ENCODE assay signal across 8 mouse cellular contexts in genomic region chr19:57610058-57610475, GRCm38 (mm10). TPM values are rescaled to one million over a fixed set of nuclear protein-coding genes. Genes with fewer than 3 reads are reported as not detected.
DNase-seq lines count a peak whose midpoint lies in the region; ATAC-seq and TF ChIP-seq lines count a peak whose summit lies in the region.

No protein-coding gene starts in this region.

- no peaks in the 10 kb centered on the region for H3K36me3 ChIP-seq in CH12.LX (replicated peaks in 1 of 2; ENCODE audit: control insufficient read depth in 1 of 2, insufficient read depth in 1 of 2, low read length in 1 of 2)
- no peaks in the 10 kb centered on the region for H3K36me3 ChIP-seq in hindbrain, embryonic 15.5 days
- H3K36me3 ChIP-seq in thymus, adult 2 months (ENCODE audit: control insufficient read depth, insufficient read depth, low read length): no peaks in the 10 kb centered on the region

- dilution Hi-C loops in CH12.LX (cut with MboI; ENCODE audit: extremely low pct_ligation_motif_present, extremely low pct_unique_long_range_greater_than_20kb, low sequenced_read_pairs): no loop called here

- TF ChIP-seq RAD21 in CH12.LX (IDR thresholded peaks at IDR 0.05; ENCODE audit: low read depth, low read length): no peak

- under 1% methylated on average over 21 of the region's 21 CpGs for WGBS in hindbrain, embryonic 15.5 days
- under 1% methylated on average over 21 of the region's 21 CpGs for WGBS in thymus, adult 2 months

- no peak for TF ChIP-seq CTCF in gastrocnemius, adult 2 months (IDR thresholded peaks at IDR 0.05)
- TF ChIP-seq CTCF in CH12.LX (conservative IDR thresholded peaks at IDR 0.05 in 1 of 2, IDR thresholded peaks at IDR 0.05 in 1 of 2; ENCODE audit: low read depth in 2 of 2, low read length in 2 of 2): no peak
- no peak for TF ChIP-seq CTCF in thymus, adult 2 months (IDR thresholded peaks at IDR 0.05; ENCODE audit: borderline replicate concordance, control insufficient read depth, extremely low read depth, insufficient read depth, low read length, poor library complexity)

- no peaks in the 10 kb centered on the region for H3K79me2 ChIP-seq in CH12.LX (replicated peaks; ENCODE audit: control insufficient read depth, extremely low read depth, insufficient read depth, poor library complexity, severe bottlenecking)

- H3K4me2 ChIP-seq in CH12.LX (ENCODE audit: insufficient read depth, low read depth, poor library complexity, severe bottlenecking): peak overlapping the region; percentile 78
- peak overlapping the region; percentile 94 for H3K4me2 ChIP-seq in hindbrain, embryonic 15.5 days

- H3K9ac ChIP-seq in CH12.LX (ENCODE audit: insufficient read depth, low read depth): peak overlapping the region; percentile 59
- H3K9ac ChIP-seq in hindbrain, embryonic 15.5 days: peak overlapping the region; percentile 74

- H3K27ac ChIP-seq in gastrocnemius, adult 2 months: peak overlapping the region; percentile 99
- H3K27ac ChIP-seq in CH12.LX (ENCODE audit: insufficient read depth, low read depth): no peak overlapping the region
- peak overlapping the region; percentile 99 for H3K27ac ChIP-seq in hindbrain, embryonic 15.5 days (replicated peaks)
- H3K27ac ChIP-seq in thymus, adult 2 months (ENCODE audit: control insufficient read depth, insufficient read depth, low read length): peak overlapping the region; percentile 13

- peaks cover 3% of the 10 kb centered on the region for H3K9me3 ChIP-seq in CH12.LX (replicated peaks; ENCODE audit: low read length)
- no peaks in the 10 kb centered on the region for H3K9me3 ChIP-seq in hindbrain, embryonic 15.5 days

- H3K4me1 ChIP-seq in CH12.LX (ENCODE audit: control insufficient read depth in 1 of 2, insufficient read depth in 2 of 2): peaks cover 0 to 13% of the 10 kb centered on the region in 2 experiments; a peak in 2 of 4 replicates
- peaks cover 32% of the 10 kb centered on the region for H3K4me1 ChIP-seq in hindbrain, embryonic 15.5 days (replicated peaks)
- H3K4me1 ChIP-seq in thymus, adult 2 months (replicated peaks; ENCODE audit: control insufficient read depth, insufficient read depth, low read length): peaks cover 5% of the 10 kb centered on the region

- TF ChIP-seq EP300 in CH12.LX (IDR thresholded peaks at IDR 0.05; ENCODE audit: low read length): no peak

- ATAC-seq in hindbrain, embryonic 15.5 days (ENCODE audit: low FRiP score, low read depth): peak; percentile 49
- peak; percentile 48 for ATAC-seq in megakaryocyte progenitor cell, adult 5-6 weeks (replicated peaks; ENCODE audit: poor library complexity)

- TF ChIP-seq POLR2A in CH12.LX (IDR thresholded peaks at IDR 0.05; ENCODE audit: low read depth, low read length): no peak
- TF ChIP-seq POLR2A in thymus, adult 2 months (IDR thresholded peaks at IDR 0.05; ENCODE audit: control insufficient read depth, extremely low read depth, insufficient read depth, low read length, poor library complexity): no peak

- peak; percentile 65 for DNase-seq in gastrocnemius, adult 2 months
- no peak for DNase-seq in gastrocnemius, postnatal 4 days (ENCODE audit: low spot score in 2 of 2)
- DNase-seq in CH12.LX (ENCODE audit: extremely low read depth): peak; percentile 35
- peak; percentile 77 for DNase-seq in embryo, embryonic 9.5 days (ENCODE audit: extremely low spot score)
- peak; percentile 61 for DNase-seq in thymus, adult 2 months
- no peak for DNase-seq in frontal cortex, postnatal 25 days (ENCODE audit: low spot score in 2 of 2)

- H3K27me3 ChIP-seq in CH12.LX (replicated peaks): peaks cover 8% of the 10 kb centered on the region
- no peaks in the 10 kb centered on the region for H3K27me3 ChIP-seq in hindbrain, embryonic 15.5 days
- H3K27me3 ChIP-seq in thymus, adult 2 months (ENCODE audit: control insufficient read depth, insufficient read depth, low read length): no peaks in the 10 kb centered on the region

- in situ Hi-C loops in CH12.LX (cut with MboI; ENCODE audit: low pct_ligation_motif_present, low pct_unique_long_range_greater_than_20kb, low sequenced_read_pairs): loop anchor here (25.0 kb wide), 1 partner anchor 198 kb away; no protein-coding TSS in a partner anchor

- intact Hi-C loops in gastrocnemius, adult 2 months (cut with DNase I): no loop called here

- H3K4me3 ChIP-seq in gastrocnemius, adult 2 months: peak overlapping the region; percentile 98
- peak overlapping the region; percentile 44 to 84 (median 72) for H3K4me3 ChIP-seq in CH12.LX (replicated peaks in 1 of 3; ENCODE audit: low read depth in 2 of 3, low read length in 2 of 3, poor library complexity in 1 of 3)
- peak overlapping the region; percentile 77 for H3K4me3 ChIP-seq in hindbrain, embryonic 15.5 days
- H3K4me3 ChIP-seq in thymus, adult 2 months (ENCODE audit: control insufficient read depth, insufficient read depth, low read length): peak overlapping the region; percentile 51

TF ChIP-seq in CH12.LX, 34 proteins besides CTCF, POLR2A, EP300 and RAD21:
- TF ChIP-seq NRF1 (IDR thresholded peaks at IDR 0.05; ENCODE audit: low read depth, low read length) (peak; percentile 27; the same call in 1 of the 2 replicates), ZMIZ1 (IDR thresholded peaks at IDR 0.05; ENCODE audit: low read depth, low read length) (no peak), BHLHE40 (IDR thresholded peaks at IDR 0.05; ENCODE audit: low read depth, low read length) (peak; percentile 31; the same call in 1 of the 2 replicates), ZNF384 (IDR thresholded peaks at IDR 0.05; ENCODE audit: low read depth, low read length) (peak; percentile 63), HCFC1 (IDR thresholded peaks at IDR 0.05; ENCODE audit: low read depth, low read length) (no peak)

RNA-seq across cellular contexts. Expression of gene Atrnl1, which starts 0.8 kb away (rescaled TPM):
- 1 to 10 TPM; 7.1 to 8.0 TPM for total RNA-seq in gastrocnemius, adult 2 months (2021)
- total RNA-seq in gastrocnemius, postnatal 4 days (2021): 10 to 100 TPM; 24.4 to 26.6 TPM
- total RNA-seq in CH12.LX (2012; rRNA removed) (1.5 and 1.9 TPM in 2 replicates), CH12.LX (2014; rRNA removed) (1.9 and 2.1 TPM in 2 replicates)
- polyA plus RNA-seq in CH12.LX (2012; ENCODE audit: insufficient read length, low read depth): 1.7 and 1.9 TPM in 2 replicates
- polyA plus RNA-seq in hindbrain, embryonic 15.5 days (2015; fragmentation: Nextera tagmentation; extraction: Ambion mirVana): 6.9 and 7.5 TPM in 2 replicates
- 10.8 and 11.7 TPM in 2 replicates for total RNA-seq in megakaryocyte progenitor cell, adult 5-6 weeks (2015)
- total RNA-seq in megakaryocyte progenitor cell, adult 5-6 weeks (2017): 13.6 and 15.1 TPM in 2 replicates
- polyA plus RNA-seq in thymus, adult 2 months (2012; rRNA removed): 8.2 and 8.4 TPM in 2 replicates

Comparison
In these comparisons a context has a peak if more than half of its experiments do, and no peak if none do; other contexts are left out.
1. DNase-seq: peak in gastrocnemius, adult 2 months (single experiment), CH12.LX (single experiment), embryo, embryonic 9.5 days (single experiment) and thymus, adult 2 months (single experiment); none in gastrocnemius, postnatal 4 days (0 of 2) and frontal cortex, postnatal 25 days (0 of 2).
2. Peak in every context shown above with its lines, with median percentiles within 50 percentile points of each other: H3K4me3 ChIP-seq.